Mouse (Mus musculus) neural tube, embryonic 12.5 days (tissue): ENCODE measurements at regions not wholly inside any gene's neighbourhood (a gene's known extent, or its start where the extent isn't known, plus 50 kb on each side); places are given as distances from the start of the nearest gene placed in this dataset.

ENCODE experiments used
- ATAC-seq: fragments of 200-750 bp; cut with Nextera tagmentation; 2 replicates; pipeline ENCODE4 v1.8.0; 2017; ENCODE audit warnings: low read depth, mild to moderate bottlenecking, moderate TSS enrichment, moderate library complexity; ENCODE audit not compliant: low FRiP score
- H3K27ac ChIP-seq: fragments of 300-500 bp; sonication (generic); 2 replicates; pipeline ENCODE4 v1.5.1; 2016
- H3K27me3 ChIP-seq: fragments of 300-500 bp; sonication (generic); replicated peaks from 2 replicates; pipeline ENCODE4 v1.6.1; 2016; ENCODE audit warnings: mild to moderate bottlenecking
- H3K36me3 ChIP-seq: fragments of 300-500 bp; sonication (generic); 2 replicates; pipeline ENCODE4 v1.6.1; 2016; ENCODE audit warnings: mild to moderate bottlenecking
- H3K4me1 ChIP-seq: fragments of 300-500 bp; sonication (generic); 2 replicates; pipeline ENCODE4 v1.6.1; 2016
- H3K4me2 ChIP-seq: fragments of 300-500 bp; sonication (generic); replicated peaks from 2 replicates; pipeline ENCODE4 v1.6.1; 2016; ENCODE audit warnings: mild to moderate bottlenecking
- H3K4me3 ChIP-seq: fragments of 300-500 bp; sonication (generic); 2 replicates; pipeline ENCODE4 v1.5.1; 2016
- H3K9ac ChIP-seq: fragments of 300-500 bp; sonication (generic); 2 replicates; pipeline ENCODE4 v1.6.1; 2016; ENCODE audit warnings: mild to moderate bottlenecking
- H3K9me3 ChIP-seq: fragments of 300-500 bp; sonication (generic); 2 replicates; pipeline ENCODE4 v1.6.1; 2016; ENCODE audit warnings: mild to moderate bottlenecking
- WGBS: fragments of 180-500 bp; shearing (Covaris S2); methylation state at CpG from one replicate; pipeline ENCODE4 v1.1.7; 2016; 5-methylcytosine and 5-hydroxymethylcytosine counted together

GRCm38 (mm10) chr3:21961746-21962145 lies 114.7 kb upstream of the Tbl1xr1 start:
- Histone ChIP-seq H3K4me3 (no peak overlapping the region), H3K36me3 (no peaks in the 10 kb centered on the region), H3K27ac (no peak overlapping the region), H3K27me3 (no peaks in the 10 kb centered on the region), H3K9ac (no peak overlapping the region), H3K9me3 (no peaks in the 10 kb centered on the region), H3K4me1 (no peaks in the 10 kb centered on the region; the same call in 1 of the 2 replicates), H3K4me2 (no peak overlapping the region)
- ATAC-seq = no peak
- 90% methylated on average over 5 of the region's 5 CpGs for WGBS

DNA sequence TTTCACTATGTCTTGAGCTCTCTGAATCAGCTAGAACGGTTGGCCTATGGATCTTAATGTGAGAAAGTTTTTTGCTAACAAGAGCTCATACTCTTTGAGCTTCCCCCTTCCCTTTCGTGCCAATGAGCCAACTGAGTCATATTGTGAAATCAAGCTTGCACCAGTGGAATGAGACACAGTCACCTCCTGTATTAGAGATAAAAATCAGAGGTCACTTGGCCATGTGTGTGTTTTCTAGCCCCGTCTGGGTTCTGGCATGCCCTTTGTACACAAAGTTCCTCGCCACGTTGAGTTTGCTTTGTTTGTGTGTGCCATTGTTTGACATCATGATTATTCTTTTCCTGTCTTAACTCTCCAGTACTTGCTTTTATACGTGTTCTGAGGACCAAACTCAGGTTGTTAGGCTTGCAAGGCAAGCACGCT lies 114.1 kb upstream of the Tbl1xr1 start:
- H3K4me1 ChIP-seq = no peaks in the 10 kb centered on the region; the same call in 1 of the 2 replicates
- no peak overlapping the region for H3K27ac ChIP-seq
- H3K9ac ChIP-seq = no peak overlapping the region
- no peaks in the 10 kb centered on the region for H3K9me3 ChIP-seq
- no peak overlapping the region for H3K4me2 ChIP-seq
- 49% methylated on average over 7 of the region's 7 CpGs for WGBS
- no peak overlapping the region for H3K4me3 ChIP-seq
- no peak for ATAC-seq
- H3K36me3 ChIP-seq = no peaks in the 10 kb centered on the region
- no peaks in the 10 kb centered on the region for H3K27me3 ChIP-seq

- WGBS = 39% methylated on average over 7 of the region's 7 CpGs
- Histone ChIP-seq H3K4me1 (no peaks in the 10 kb centered on the region; the same call in 1 of the 2 replicates), H3K36me3 (no peaks in the 10 kb centered on the region), H3K9ac (no peak overlapping the region), H3K4me2 (no peak overlapping the region), H3K4me3 (no peak overlapping the region), H3K9me3 (no peaks in the 10 kb centered on the region), H3K27me3 (no peaks in the 10 kb centered on the region), H3K27ac (no peak overlapping the region)
- ATAC-seq = no peak
Observed at GRCm38 (mm10) chr3:21962921-21963732, 113.3 kb upstream of the Tbl1xr1 start.

DNA sequence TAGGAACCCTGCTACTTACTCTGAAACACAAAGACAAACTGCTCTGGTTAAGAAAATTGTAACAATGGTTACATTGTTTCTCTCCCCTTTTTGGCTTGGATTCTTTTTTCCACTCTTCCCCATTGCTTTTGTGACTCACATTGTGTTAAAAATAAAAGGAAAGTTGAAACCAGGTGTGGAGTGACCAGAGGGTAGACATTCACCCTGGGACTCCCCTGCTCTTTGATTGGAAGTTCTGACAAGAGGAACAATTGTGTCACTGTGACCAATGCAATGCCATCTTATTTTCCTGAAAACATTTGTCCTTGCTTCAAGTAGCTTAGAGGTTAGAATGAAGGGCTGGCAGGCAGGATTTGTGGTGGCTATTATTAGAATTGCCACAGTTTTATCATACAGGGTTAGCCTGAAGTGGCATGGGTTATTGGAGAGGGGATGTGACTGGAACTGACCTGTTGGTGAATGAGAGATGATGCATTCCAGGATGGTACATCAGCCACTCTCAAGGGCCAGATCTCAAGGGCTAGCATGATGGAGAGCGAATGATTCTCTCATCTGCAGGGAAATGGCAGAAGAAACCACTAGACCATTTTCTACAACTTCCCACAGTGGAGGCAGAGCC lies 112.6 kb upstream of the Tbl1xr1 start:
- H3K9ac ChIP-seq = no peak overlapping the region
- no peak overlapping the region for H3K4me2 ChIP-seq
- H3K4me1 ChIP-seq = no peaks in the 10 kb centered on the region; the same call in 1 of the 2 replicates
- H3K27ac ChIP-seq = no peak overlapping the region
- H3K36me3 ChIP-seq = no peaks in the 10 kb centered on the region
- no peaks in the 10 kb centered on the region for H3K27me3 ChIP-seq
- no peaks in the 10 kb centered on the region for H3K9me3 ChIP-seq
- H3K4me3 ChIP-seq = no peak overlapping the region
- no peak for ATAC-seq
- 87% methylated on average over 1 of the region's 1 CpGs for WGBS

DNA sequence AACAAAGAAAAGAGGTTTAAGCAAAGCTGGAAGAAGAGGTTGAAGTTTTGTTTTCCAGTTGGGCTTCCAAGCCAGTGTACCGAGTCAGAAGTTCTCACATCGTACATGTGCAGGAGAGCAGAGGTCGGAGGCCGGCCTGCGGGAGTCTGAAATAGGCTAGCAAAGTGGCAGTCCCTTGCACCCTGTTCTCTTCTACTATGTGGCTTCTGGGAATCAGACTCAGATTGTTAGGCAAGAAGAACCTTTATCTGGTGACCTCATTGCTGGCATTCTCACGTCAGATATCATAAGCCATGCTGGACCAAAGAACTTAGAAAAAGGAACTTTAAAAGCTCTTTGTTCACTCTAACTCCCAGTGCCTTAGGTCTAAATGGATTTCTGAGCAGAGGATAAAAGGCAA lies 112.0 kb upstream of the Tbl1xr1 start:
- Histone ChIP-seq H3K27ac (no peak overlapping the region), H3K4me3 (no peak overlapping the region), H3K4me1 (no peaks in the 10 kb centered on the region; the same call in 1 of the 2 replicates), H3K4me2 (no peak overlapping the region), H3K36me3 (no peaks in the 10 kb centered on the region), H3K9me3 (no peaks in the 10 kb centered on the region), H3K27me3 (no peaks in the 10 kb centered on the region), H3K9ac (no peak overlapping the region)
- no peak for ATAC-seq
- 81% methylated on average over 6 of the region's 6 CpGs for WGBS

DNA sequence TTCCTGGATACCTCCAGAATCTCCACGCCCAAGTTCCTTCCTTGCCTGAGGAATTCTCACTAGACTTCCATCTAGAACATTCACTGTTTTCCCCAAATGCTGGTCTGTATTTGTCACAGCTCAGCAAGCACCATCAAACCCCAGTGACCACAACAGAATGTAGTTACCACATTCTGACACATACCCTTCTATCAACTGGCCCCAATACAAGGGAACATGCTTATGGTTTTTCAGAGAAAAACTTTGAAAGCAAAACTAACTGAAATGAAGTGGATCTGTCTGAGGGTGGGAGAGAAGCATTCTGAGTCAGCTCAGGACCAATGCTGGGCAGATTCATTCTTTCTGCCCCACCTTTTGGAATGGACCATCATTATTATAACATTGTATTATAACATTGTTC lies 110.9 kb upstream of the Tbl1xr1 start:
- H3K27me3 ChIP-seq = no peaks in the 10 kb centered on the region
- 87% methylated on average over 1 of the region's 1 CpGs for WGBS
- H3K27ac ChIP-seq = no peak overlapping the region
- no peak for ATAC-seq
- no peak overlapping the region for H3K4me2 ChIP-seq
- H3K4me3 ChIP-seq = no peak overlapping the region
- H3K9me3 ChIP-seq = no peaks in the 10 kb centered on the region
- no peaks in the 10 kb centered on the region; the same call in 1 of the 2 replicates for H3K4me1 ChIP-seq
- H3K36me3 ChIP-seq = no peaks in the 10 kb centered on the region
- no peak overlapping the region for H3K9ac ChIP-seq

- H3K9me3 ChIP-seq = no peaks in the 10 kb centered on the region
- ATAC-seq = no peak
- 95% methylated on average over 1 of the region's 1 CpGs for WGBS
- H3K4me1 ChIP-seq = no peaks in the 10 kb centered on the region
- H3K4me3 ChIP-seq = no peak overlapping the region
- H3K9ac ChIP-seq = no peak overlapping the region
- H3K27me3 ChIP-seq = no peaks in the 10 kb centered on the region
- H3K4me2 ChIP-seq = no peak overlapping the region
- no peak overlapping the region for H3K27ac ChIP-seq
- H3K36me3 ChIP-seq = no peaks in the 10 kb centered on the region
Observed at GRCm38 (mm10) chr3:21971731-21972130, 104.7 kb upstream of the Tbl1xr1 start.

- no peak for ATAC-seq
- no peaks in the 10 kb centered on the region for H3K9me3 ChIP-seq
Observed at GRCm38 (mm10) chr3:21973153-21973552, 103.3 kb upstream of the Tbl1xr1 start.

DNA sequence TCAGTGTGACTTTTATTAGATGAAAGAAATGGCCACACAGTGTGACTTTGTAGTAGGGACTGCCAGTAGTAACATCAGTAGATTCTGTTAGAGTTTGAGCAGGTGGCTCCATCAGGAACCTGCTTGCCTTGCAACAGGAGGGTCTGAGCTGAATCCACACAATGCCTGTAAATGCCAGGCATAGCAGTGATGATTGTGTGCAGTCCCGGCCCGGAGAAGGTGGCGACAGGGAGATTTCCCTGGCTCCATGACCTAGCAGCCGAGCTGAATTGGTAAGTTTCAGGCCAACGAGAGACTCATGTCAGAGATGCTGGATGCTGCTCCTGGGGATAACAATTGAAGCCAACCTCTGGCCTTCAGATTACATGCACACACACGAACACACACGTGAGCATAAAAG lies 102.8 kb upstream of the Tbl1xr1 start:
- ATAC-seq = no peak
- Histone ChIP-seq H3K27me3 (no peaks in the 10 kb centered on the region), H3K4me2 (no peak overlapping the region), H3K4me3 (no peak overlapping the region), H3K9ac (no peak overlapping the region), H3K27ac (no peak overlapping the region), H3K4me1 (no peaks in the 10 kb centered on the region), H3K36me3 (no peaks in the 10 kb centered on the region), H3K9me3 (no peaks in the 10 kb centered on the region)
- 83% methylated on average over 7 of the region's 7 CpGs for WGBS

More at GRCm38 (mm10) chr3:21973153-21973552, 103.3 kb upstream of the Tbl1xr1 start:
- WGBS = 87% methylated on average over 1 of the region's 1 CpGs
- H3K9ac ChIP-seq = no peak overlapping the region
- no peaks in the 10 kb centered on the region for H3K36me3 ChIP-seq
- no peak overlapping the region for H3K27ac ChIP-seq
- H3K4me1 ChIP-seq = no peaks in the 10 kb centered on the region
- no peaks in the 10 kb centered on the region for H3K27me3 ChIP-seq
- H3K4me3 ChIP-seq = no peak overlapping the region
- no peak overlapping the region for H3K4me2 ChIP-seq

GRCm38 (mm10) chr3:21974766-21975165 lies 101.7 kb upstream of the Tbl1xr1 start:
- no peaks in the 10 kb centered on the region for H3K4me1 ChIP-seq
- no peaks in the 10 kb centered on the region for H3K27me3 ChIP-seq
- no peak for ATAC-seq
- no peak overlapping the region for H3K4me2 ChIP-seq
- H3K9me3 ChIP-seq = no peaks in the 10 kb centered on the region
- no peak overlapping the region for H3K9ac ChIP-seq
- H3K27ac ChIP-seq = no peak overlapping the region
- no peak overlapping the region for H3K4me3 ChIP-seq
- WGBS = 93% methylated on average over 2 of the region's 2 CpGs
- H3K36me3 ChIP-seq = no peaks in the 10 kb centered on the region

GRCm38 (mm10) chr3:21977775-21978174 lies 98.7 kb upstream of the Tbl1xr1 start:
- Histone ChIP-seq H3K36me3 (no peaks in the 10 kb centered on the region), H3K9ac (no peak overlapping the region), H3K27ac (no peak overlapping the region), H3K4me1 (no peaks in the 10 kb centered on the region), H3K4me2 (no peak overlapping the region), H3K4me3 (no peak overlapping the region), H3K9me3 (no peaks in the 10 kb centered on the region), H3K27me3 (no peaks in the 10 kb centered on the region)
- 88% methylated on average over 1 of the region's 1 CpGs for WGBS
- ATAC-seq = no peak

GRCm38 (mm10) chr3:21982991-21983390 lies 93.5 kb upstream of the Tbl1xr1 start:
- no peak overlapping the region for H3K4me3 ChIP-seq
- no peak overlapping the region for H3K4me2 ChIP-seq
- ATAC-seq = no peak
- no peaks in the 10 kb centered on the region for H3K27me3 ChIP-seq
- no peaks in the 10 kb centered on the region for H3K36me3 ChIP-seq
- no peak overlapping the region for H3K9ac ChIP-seq
- 87% methylated on average over 8 of the region's 8 CpGs for WGBS
- no peak overlapping the region for H3K27ac ChIP-seq
- H3K9me3 ChIP-seq = no peaks in the 10 kb centered on the region
- no peaks in the 10 kb centered on the region for H3K4me1 ChIP-seq
